Mouse (Mus musculus) adrenal gland (tissue): ENCODE results near the gene Nom1.

Experiments
- intact Hi-C: fragments of 180-260 bp; cut with DNase I; formaldehyde crosslinking; loops from one replicate; pipeline ENCODE4 v1.15.1; 2025

Gene Nom1

GRCm38 (mm10) chr5:29470271-29470670 lies 35.8 kb downstream of the Nom1 start:
- intact Hi-C loops: no loop called here

- intact Hi-C loops: no loop called here
Measured at GRCm38 (mm10) chr5:29470851-29471394, 36.5 kb downstream of the Nom1 start.

GRCm38 (mm10) chr5:29471396-29471795 lies 36.9 kb downstream of the Nom1 start:
- intact Hi-C loops: no loop called here

- intact Hi-C loops: no loop called here
Measured at GRCm38 (mm10) chr5:29471855-29472665, 37.6 kb downstream of the Nom1 start.

GRCm38 (mm10) chr5:29473551-29474245 lies 39.2 kb downstream of the Nom1 start:
- intact Hi-C loops: no loop called here

- intact Hi-C loops: no loop called here
Measured at GRCm38 (mm10) chr5:29474246-29474960, 39.9 kb downstream of the Nom1 start.

- intact Hi-C loops: no loop called here
Measured at GRCm38 (mm10) chr5:29475041-29475440, 40.6 kb downstream of the Nom1 start.

GRCm38 (mm10) chr5:29475556-29475955 lies 41.1 kb downstream of the Nom1 start:
- intact Hi-C loops: no loop called here

GRCm38 (mm10) chr5:29476021-29476420 lies 41.6 kb downstream of the Nom1 start:
- intact Hi-C loops: no loop called here

GRCm38 (mm10) chr5:29477474-29478207 lies 43.2 kb downstream of the Nom1 start:
- intact Hi-C loops: no loop called here

GRCm38 (mm10) chr5:29478208-29479197 lies 44.0 kb downstream of the Nom1 start, which contains the start of gene Mnx1:
TSS of gene Mnx1 (minus strand) at chr5:29478470.
- intact Hi-C loops: no loop called here

- intact Hi-C loops: no loop called here
Measured at GRCm38 (mm10) chr5:29479198-29479593, 44.7 kb downstream of the Nom1 start.

- intact Hi-C loops: no loop called here
Measured at GRCm38 (mm10) chr5:29483801-29484200, 49.3 kb downstream of the Nom1 start.

- intact Hi-C loops: no loop called here
Measured at GRCm38 (mm10) chr5:29484965-29485940, 50.8 kb downstream of the Nom1 start.

GRCm38 (mm10) chr5:29485941-29486320 lies 51.5 kb downstream of the Nom1 start:
- intact Hi-C loops: no loop called here

- intact Hi-C loops: no loop called here
Measured at GRCm38 (mm10) chr5:29487321-29487720, 52.9 kb downstream of the Nom1 start.

GRCm38 (mm10) chr5:29507013-29507412 lies 72.5 kb downstream of the Nom1 start:
- intact Hi-C loops: no loop called here
